Mouse (Mus musculus): ENCODE results near the gene Inha. TPM values are rescaled to one million over a fixed set of nuclear protein-coding genes. Genes with fewer than 3 reads are reported as not detected.

Gene Inha
- total and polyA plus RNA-seq, 3 experiments, result not detected

GRCm38 (mm10) chr1:75516703-75517380 is 10.0 kb downstream of the Inha start:
- H3K9ac ChIP-seq (ENCODE audit: control insufficient read depth, low read depth, low read length, poor library complexity, severe bottlenecking), result no peak overlapping the region
- peaks cover 2% of the 10 kb centered on the region; the same call in 1 of the 2 replicates for H3K79me2 ChIP-seq (ENCODE audit: control insufficient read depth, insufficient read depth, low read length, poor library complexity)
- peaks cover 0 to 3% of the 10 kb centered on the region in 2 experiments; a peak in 1 of 4 replicates for H3K27me3 ChIP-seq (ENCODE audit: control insufficient read depth in 1 of 2, insufficient read depth in 2 of 2, low read length in 2 of 2)
- H3K36me3 ChIP-seq (ENCODE audit: control insufficient read depth in 1 of 2, insufficient read depth in 2 of 2, low read length in 2 of 2), result peaks cover 0 to 2% of the 10 kb centered on the region in 2 experiments; a peak in 2 of 4 replicates
- H3K27ac ChIP-seq (ENCODE audit: control insufficient read depth, low read depth, low read length), result no peak overlapping the region
- TF ChIP-seq SIN3A (IDR thresholded peaks at IDR 0.05; ENCODE audit: low read length) (no peak), CHD2 (IDR thresholded peaks at IDR 0.05; ENCODE audit: low read length) (no peak), RCOR1 (IDR thresholded peaks at IDR 0.05; ENCODE audit: low read depth, low read length) (no peak)
- no peak overlapping the region for H3K4me3 ChIP-seq (ENCODE audit: control insufficient read depth in 1 of 2, insufficient read depth in 1 of 2, low read depth in 2 of 2, low read length in 2 of 2)
- peaks cover 0 to 4% of the 10 kb centered on the region in 2 experiments; a peak in 1 of 4 replicates for H3K4me1 ChIP-seq (ENCODE audit: control insufficient read depth in 1 of 2, insufficient read depth in 2 of 2, low read length in 2 of 2)
- no peaks in the 10 kb centered on the region for H3K9me3 ChIP-seq (replicated peaks; ENCODE audit: insufficient read depth, low read length)
- no peak for DNase-seq (ENCODE audit: low read depth, low spot score)

GRCm38 (mm10) chr1:75517984-75518383 is 11.1 kb downstream of the Inha start:
- Histone ChIP-seq H3K36me3 (ENCODE audit: control insufficient read depth in 1 of 2, insufficient read depth in 2 of 2, low read length in 2 of 2) (peaks cover 0 to 9% of the 10 kb centered on the region in 2 experiments; a peak in 2 of 4 replicates), H3K9ac (ENCODE audit: control insufficient read depth, low read depth, low read length, poor library complexity, severe bottlenecking) (no peak overlapping the region), H3K4me3 (ENCODE audit: control insufficient read depth in 1 of 2, insufficient read depth in 1 of 2, low read depth in 2 of 2, low read length in 2 of 2) (no peak overlapping the region), H3K27me3 (ENCODE audit: control insufficient read depth in 1 of 2, insufficient read depth in 2 of 2, low read length in 2 of 2) (no peaks in the 10 kb centered on the region; a peak in 1 of 4 replicates), H3K4me1 (ENCODE audit: control insufficient read depth in 1 of 2, insufficient read depth in 2 of 2, low read length in 2 of 2) (peaks cover 0 to 8% of the 10 kb centered on the region in 2 experiments; a peak in 1 of 4 replicates), H3K9me3 (replicated peaks; ENCODE audit: insufficient read depth, low read length) (no peaks in the 10 kb centered on the region), H3K79me2 (ENCODE audit: control insufficient read depth, insufficient read depth, low read length, poor library complexity) (peaks cover 2% of the 10 kb centered on the region; the same call in 1 of the 2 replicates), H3K27ac (ENCODE audit: control insufficient read depth, low read depth, low read length) (no peak overlapping the region)
- TF ChIP-seq JUND (IDR thresholded peaks at IDR 0.05; ENCODE audit: low read depth, low read length) (no peak), KAT2A (conservative IDR thresholded peaks at IDR 0.05; ENCODE audit: low read depth, low read length) (no peak), MEF2A (IDR thresholded peaks at IDR 0.05; ENCODE audit: extremely low read depth, insufficient replicate concordance, low read depth, low read length, poor library complexity, severe bottlenecking) (no peak), CTCF (IDR thresholded peaks at IDR 0.05 in 2 of 3, conservative IDR thresholded peaks at IDR 0.05 in 1 of 3; ENCODE audit: control insufficient read depth in 1 of 3, insufficient read depth in 1 of 3, low read depth in 2 of 3, low read length in 3 of 3, poor library complexity in 1 of 3, severe bottlenecking in 1 of 3) (no peak), TBP (IDR thresholded peaks at IDR 0.05; ENCODE audit: low read depth, low read length) (no peak), MXI1 (IDR thresholded peaks at IDR 0.05; ENCODE audit: low read depth, low read length) (no peak), ELF1 (IDR thresholded peaks at IDR 0.05; ENCODE audit: low read depth, low read length) (no peak), POLR2AphosphoS2 (IDR thresholded peaks at IDR 0.05; ENCODE audit: low read length) (no peak), TAL1 (IDR thresholded peaks at IDR 0.05; ENCODE audit: low read length) (no peak), MYC (IDR thresholded peaks at IDR 0.05; ENCODE audit: low read depth, low read length) (no peak), TCF12 (IDR thresholded peaks at IDR 0.05; ENCODE audit: low read depth, low read length) (no peak), EP300 (IDR thresholded peaks at IDR 0.05; ENCODE audit: low read depth in 1 of 2, low read length in 2 of 2) (no peak), ZMIZ1 (IDR thresholded peaks at IDR 0.05; ENCODE audit: low read depth, low read length) (no peak), MAZ (IDR thresholded peaks at IDR 0.05; ENCODE audit: low read depth, low read length) (no peak), SIN3A (IDR thresholded peaks at IDR 0.05; ENCODE audit: low read length) (no peak), POLR2AphosphoS5 (IDR thresholded peaks at IDR 0.05; ENCODE audit: borderline replicate concordance, low read depth, low read length) (no peak), USF2 (IDR thresholded peaks at IDR 0.05; ENCODE audit: borderline replicate concordance in 1 of 2, insufficient read depth in 1 of 2, low read depth in 1 of 2, low read length in 2 of 2) (no peak), CHD1 (IDR thresholded peaks at IDR 0.05; ENCODE audit: low read depth, low read length) (no peak)
- no peak for DNase-seq (ENCODE audit: low read depth, low spot score)
